Mouse (Mus musculus): ENCODE data around the gene Rbbp6. TPM values are rescaled to one million over a fixed set of nuclear protein-coding genes. Genes with fewer than 3 reads are reported as not detected.

Rbbp6 gene
- 10 to 100 TPM; 44.5 to 56.8 TPM for polyA plus RNA-seq (2017; shearing (Covaris generic))

DNA sequence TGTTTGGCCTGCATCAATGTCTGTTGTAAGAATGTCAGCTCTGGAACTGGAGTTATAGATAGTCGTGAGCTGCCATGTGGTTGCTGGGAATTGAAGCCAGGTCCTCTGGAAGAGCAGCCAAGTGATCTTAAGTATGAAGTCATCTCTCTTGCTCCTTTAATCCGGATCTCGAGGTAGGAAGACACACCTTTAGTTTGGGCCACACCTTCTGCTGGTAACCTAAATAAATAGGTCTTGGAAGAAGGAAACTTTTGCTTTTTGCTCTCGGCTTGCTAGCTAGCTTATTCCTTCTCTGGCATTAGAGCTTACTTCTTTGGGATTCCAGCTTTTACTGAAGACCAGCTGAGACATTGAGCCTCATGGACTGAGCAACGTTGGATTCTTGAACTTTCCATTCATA, at the start of gene Rbbp6:
Rbbp6 (plus strand) TSS at position 301 of the 400 bp plus-strand sequence.

Other genes starting within 250 kb of the Rbbp6 start
- gene Tnrc6a, start 158.2 kb downstream of the Rbbp6 start, polyA plus RNA-seq (2017; shearing (Covaris generic)), result 10 to 100 TPM; 64.4 to 73.7 TPM
- gene Slc5a11, start 249.1 kb downstream of the Rbbp6 start, polyA plus RNA-seq (2017; shearing (Covaris generic)), result 1 to 10 TPM in 1 of 2 experiments, not detected in 1; 1.6 TPM